Mouse (Mus musculus) spleen, adult 18-20 months (tissue): ENCODE data around the gene Tcf7l2.

ENCODE experiments used
- DNase-seq, 2 experiments: peaks; one replicate each; pipeline ENCODE4 v3.0.0; 2022; ENCODE audit warnings: mixed read lengths in 2 of 2

Gene Tcf7l2

GRCm38 (mm10) chr19:55759006-55759405 lies 17.4 kb downstream of the Tcf7l2 start:
- no peak for DNase-seq

DNA sequence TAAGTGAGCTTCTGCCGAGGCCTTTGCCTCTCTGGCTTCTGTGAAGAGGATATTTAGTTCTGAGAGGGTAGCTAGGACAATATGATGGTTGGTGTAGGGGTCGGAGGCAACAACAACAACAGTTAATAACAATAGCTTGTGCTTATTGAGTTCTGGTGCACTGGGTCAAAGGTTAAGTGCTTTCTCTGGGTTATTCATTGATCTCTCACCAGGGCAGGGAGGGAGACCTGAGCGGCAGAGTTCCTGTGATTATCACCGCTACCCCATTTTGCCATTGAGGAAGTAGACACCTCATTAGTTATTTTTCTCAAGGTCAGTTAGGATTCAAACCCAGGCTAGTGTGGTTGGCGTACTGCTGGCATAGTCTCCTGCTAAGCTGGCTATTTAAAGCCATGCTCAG lies 19.5 kb downstream of the Tcf7l2 start:
- DNase-seq: no peak

DNA sequence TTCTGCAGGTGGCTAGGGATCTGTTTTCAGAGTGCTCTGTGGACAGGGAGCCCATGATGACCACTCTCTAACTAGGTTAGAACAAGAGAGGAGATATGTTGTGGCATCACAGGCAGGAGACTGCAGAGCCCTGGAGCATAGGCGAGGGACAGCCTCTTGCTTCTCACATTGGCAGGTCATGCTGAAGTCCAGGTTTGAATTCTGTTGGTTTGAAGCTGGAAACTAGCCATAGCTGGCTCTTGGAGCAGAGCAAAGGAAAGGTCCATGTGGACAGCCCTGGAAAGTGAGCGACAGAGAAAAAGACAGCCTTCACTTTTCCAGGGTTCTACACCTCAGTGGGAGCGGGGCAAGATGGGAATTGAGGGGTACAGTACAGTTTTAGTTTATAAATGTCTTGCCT lies 20.6 kb downstream of the Tcf7l2 start:
- DNase-seq: no peak

DNA sequence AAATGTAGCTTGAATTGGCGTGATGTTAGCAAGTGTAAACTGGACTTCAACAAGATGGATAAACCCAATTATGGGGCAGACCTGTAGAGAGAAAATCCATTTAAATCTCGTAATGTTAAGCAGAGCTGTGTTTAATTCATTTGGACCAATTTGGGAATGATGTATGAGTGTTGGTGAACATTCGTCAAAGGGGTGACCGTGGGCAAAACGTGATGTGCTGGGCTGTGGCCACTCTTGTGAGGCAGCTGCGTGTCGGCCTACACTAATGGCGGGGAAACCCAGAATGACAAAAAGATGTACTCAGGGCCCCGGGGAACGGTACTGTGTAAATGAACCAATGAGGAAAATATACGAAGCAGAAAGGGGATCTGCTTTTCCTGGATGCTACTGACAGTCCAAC lies 24.2 kb downstream of the Tcf7l2 start:
- DNase-seq: no peak

- no peak for DNase-seq
These were observed 25.5 kb downstream of the Tcf7l2 start for GRCm38 (mm10) chr19:55767104-55767503.

DNA sequence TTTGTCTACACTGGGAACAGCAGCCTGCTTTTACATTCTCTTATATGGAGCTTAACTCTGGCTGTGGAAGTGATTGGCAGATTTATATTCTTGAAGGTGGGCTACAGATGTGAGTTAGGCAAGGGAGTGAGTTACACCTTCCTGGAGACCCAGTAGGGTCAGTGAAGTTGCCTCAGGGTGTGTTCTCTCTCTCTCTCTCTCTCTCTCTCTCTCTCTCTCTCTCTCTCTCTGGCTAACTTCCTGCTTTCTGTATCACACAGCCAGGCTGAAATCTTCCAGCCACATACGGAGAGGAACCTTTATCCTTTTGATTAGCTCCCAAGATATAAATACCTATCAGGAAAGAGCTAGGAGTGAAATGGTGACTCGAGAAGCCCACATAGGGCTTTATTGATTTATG lies 26.0 kb downstream of the Tcf7l2 start:
- DNase-seq: no peak

GRCm38 (mm10) chr19:55768246-55768645 lies 26.6 kb downstream of the Tcf7l2 start:
- no peak for DNase-seq

GRCm38 (mm10) chr19:55768889-55769288 lies 27.3 kb downstream of the Tcf7l2 start:
- DNase-seq: peak; percentile 19 to 29

DNA sequence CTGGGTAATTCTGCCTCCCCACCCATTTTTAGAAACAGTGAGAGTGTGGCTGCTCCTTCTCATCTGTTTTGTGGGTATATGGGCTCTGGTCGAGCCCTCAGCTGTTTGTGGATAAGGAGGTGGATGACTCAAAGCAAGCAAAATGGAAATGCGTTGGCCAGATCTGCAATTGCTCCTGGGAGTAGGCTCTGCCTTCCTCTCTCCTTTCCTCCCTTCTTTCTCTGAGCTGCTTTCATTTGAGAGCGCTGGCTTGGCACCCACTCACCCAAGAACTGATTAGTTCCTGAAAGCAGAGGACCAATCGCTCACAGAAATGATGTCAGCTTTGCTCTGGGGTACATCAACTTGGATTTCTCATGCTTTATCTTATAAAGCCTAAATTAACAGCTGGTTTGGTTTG lies 32.7 kb downstream of the Tcf7l2 start:
- no peak for DNase-seq

DNA sequence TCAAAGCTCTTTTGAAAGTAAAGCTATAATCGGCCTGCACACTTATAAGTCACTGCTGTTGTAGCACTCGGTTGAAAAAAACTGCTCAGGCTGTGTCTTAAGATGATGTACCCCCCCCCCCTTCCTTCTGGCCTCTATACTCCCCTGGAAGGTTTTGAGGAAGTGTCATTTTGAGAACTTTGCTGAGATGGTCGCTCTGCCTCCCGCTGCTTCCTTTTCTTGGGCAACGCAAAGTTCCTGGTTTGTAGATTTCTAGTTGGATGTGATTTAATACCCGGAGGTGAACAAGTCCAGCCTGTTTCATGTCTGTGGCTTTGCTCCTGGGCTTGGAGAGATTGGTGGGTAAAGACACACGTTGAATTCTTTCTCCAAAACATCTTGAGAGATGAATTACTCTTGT lies 33.2 kb downstream of the Tcf7l2 start:
- no peak for DNase-seq

DNA sequence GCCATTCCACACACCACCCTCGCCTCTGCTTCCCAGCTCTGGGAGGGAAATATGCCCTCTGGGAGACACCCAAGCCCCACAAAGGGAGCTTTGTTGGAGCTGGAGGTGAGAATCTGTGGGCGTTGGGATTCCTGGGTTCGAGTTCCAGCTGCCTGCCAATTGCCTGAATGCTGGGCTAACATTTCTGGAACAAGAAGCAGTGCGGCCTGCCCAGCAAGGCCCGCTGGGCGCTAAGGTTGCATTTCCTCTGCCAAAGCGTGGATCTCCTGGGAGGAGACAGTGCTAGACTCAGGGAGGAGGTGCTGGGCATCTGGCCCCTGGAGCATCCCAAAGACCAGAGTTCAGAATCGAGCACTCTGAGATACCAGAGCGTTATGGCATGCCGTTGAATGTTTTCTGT lies 38.3 kb downstream of the Tcf7l2 start:
- no peak for DNase-seq

DNA sequence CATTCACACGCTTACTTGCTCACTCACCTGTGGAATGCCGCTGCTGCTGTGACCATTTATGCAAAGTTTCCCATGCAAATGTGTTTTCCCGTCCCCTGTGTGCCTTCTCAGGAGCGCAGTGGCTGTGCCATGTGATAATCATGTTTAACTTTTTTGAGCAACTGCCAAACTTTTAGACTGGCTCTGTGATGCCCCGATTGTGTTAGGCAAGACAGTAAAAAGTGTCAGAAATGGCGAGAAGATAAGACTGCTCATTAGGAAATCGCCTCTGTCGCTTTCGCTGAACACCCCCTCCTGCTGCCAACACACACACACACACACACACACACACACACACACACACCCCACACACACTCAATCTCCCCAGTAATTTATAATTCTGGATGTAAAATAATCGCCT lies 39.5 kb downstream of the Tcf7l2 start:
- DNase-seq: no peak

GRCm38 (mm10) chr19:55781681-55782080 lies 40.1 kb downstream of the Tcf7l2 start:
- no peak for DNase-seq

- DNase-seq: no peak
These were observed 43.3 kb downstream of the Tcf7l2 start for GRCm38 (mm10) chr19:55784796-55785418.

- DNase-seq: no peak
These were observed 45.8 kb downstream of the Tcf7l2 start for GRCm38 (mm10) chr19:55787420-55787819.

DNA sequence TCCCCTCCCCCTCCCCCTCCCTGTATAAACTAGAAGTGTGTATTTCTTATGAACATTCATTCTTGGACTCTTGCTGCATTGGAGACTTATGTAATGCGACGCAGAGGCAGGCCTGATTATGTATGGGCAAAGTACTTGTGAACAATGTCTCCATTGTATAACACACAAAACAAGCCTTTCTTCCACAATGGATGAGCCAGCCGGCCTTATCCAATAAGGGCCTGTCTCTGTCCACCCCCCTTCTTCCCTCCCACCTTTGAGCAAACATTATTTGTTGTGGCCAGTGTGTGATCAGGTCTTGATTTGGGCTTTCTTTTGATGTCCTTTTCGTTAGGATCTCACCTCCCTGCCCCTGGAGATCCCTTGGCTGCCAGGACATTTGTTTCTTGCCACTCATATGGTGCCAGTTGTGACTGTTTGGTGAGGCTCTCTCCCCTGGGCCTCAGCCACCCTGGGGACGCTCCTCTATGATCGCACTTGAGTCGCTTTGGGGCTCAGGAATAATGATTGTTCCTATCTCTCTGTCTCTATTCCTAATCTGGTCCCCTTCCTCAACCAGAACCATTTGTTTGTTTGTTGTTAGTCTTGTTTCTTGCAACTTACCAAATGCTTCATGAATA lies 46.8 kb downstream of the Tcf7l2 start:
- DNase-seq: no peak

- no peak for DNase-seq
These were observed 47.3 kb downstream of the Tcf7l2 start for GRCm38 (mm10) chr19:55788905-55789295.

DNA sequence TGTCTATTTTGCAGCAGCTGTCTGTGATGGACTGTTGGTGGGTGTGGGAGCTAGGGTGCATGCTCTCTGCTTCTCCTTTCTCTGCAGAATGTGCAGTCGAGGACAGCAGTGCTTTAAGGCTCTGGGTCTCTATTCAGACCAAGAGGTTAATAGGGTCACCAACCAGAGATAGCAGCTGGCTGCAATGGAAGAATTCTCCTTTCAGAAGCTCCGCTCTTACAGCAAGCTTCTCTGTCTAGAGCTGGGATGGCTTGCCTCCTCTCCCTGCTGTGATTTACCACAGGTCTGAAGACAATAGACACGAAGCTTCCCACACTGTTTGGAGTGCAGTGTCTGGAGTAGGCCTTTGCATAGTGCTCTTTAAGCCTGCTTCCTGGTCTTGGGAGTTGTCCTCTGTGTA lies 48.2 kb downstream of the Tcf7l2 start:
- no peak for DNase-seq

DNA sequence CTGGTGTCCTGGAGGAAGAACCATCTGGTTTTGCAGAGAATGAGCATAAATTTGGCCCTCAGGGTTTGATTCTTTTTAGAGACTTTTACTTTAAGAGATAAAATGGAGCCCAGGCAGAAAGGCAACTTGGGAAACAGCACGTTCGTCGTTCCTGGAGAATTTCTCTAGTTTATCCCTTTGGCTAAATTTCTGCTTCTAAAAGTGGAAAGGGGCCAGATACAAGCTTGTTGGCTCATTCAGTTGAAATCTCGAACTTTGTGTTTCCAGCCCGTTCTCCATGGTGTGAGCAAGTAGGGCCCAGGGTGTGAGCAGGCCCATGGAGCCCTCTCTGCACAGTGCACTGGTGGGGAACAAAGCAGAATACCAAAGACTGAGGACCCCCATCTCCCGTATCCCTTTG lies 49.7 kb downstream of the Tcf7l2 start:
- DNase-seq: no peak

GRCm38 (mm10) chr19:55791886-55792285 lies 50.3 kb downstream of the Tcf7l2 start:
- DNase-seq: no peak

GRCm38 (mm10) chr19:55792571-55792970 lies 51.0 kb downstream of the Tcf7l2 start:
- DNase-seq: no peak

DNA sequence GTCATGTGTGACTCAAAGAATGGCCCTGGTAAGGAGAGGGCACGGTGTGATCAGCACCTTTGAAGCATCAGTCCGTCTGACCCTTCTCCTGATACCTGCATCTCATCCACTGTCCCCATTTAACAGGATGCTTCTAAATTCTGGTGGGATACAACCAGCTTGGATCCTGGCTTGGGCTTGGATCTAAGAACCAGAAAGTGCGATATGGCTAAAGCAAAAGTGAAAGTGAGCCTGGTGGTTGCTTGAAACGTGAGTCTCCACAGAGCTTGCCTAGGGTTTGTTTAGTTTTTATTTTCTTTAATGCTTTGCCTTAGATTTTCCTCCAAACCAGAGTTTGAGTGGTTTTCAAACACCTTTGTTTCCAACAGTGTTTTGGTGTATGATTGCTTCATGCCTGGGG lies 51.4 kb downstream of the Tcf7l2 start:
- DNase-seq: no peak

- no peak for DNase-seq
These were observed 52.8 kb downstream of the Tcf7l2 start for GRCm38 (mm10) chr19:55794194-55794945.

DNA sequence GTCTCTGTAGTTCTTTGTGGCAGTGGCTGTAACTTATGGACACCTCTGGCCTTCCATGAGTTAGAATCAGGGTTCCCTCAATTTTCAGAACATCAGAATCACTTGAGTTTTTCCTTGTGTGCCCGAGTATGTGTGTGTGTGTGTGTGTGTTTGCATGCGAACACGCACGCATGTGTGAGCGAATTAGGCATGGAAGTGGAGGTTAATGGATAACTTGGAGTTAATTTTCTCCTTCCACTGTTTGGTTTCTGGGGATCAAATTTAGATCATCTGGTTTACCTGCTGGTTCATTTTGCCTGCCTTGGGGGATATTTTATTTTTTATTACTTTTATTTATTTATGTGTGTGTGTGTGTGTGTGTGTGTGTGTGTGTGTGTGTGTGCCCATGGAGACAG lies 53.3 kb downstream of the Tcf7l2 start:
- DNase-seq: no peak
